Mouse (Mus musculus) testis, adult 2 months (tissue): Measurements from ENCODE around the gene Zfp503. TPM values are rescaled to one million over a fixed set of nuclear protein-coding genes. Genes with fewer than 3 reads are reported as not detected.

Source experiments
- H3K27ac ChIP-seq: fragments of 200-500 bp; 2 replicates; pipeline ENCODE4 v1.5.1; 2012; ENCODE audit warnings: low read depth, low read length; ENCODE audit not compliant: control insufficient read depth, insufficient read depth
- H3K27me3 ChIP-seq: fragments of 200-500 bp; 2 replicates; pipeline ENCODE4 v1.6.1; 2012; ENCODE audit warnings: mild to moderate bottlenecking, low read length, moderate library complexity; ENCODE audit not compliant: control insufficient read depth, insufficient read depth
- H3K36me3 ChIP-seq: fragments of 200-500 bp; 2 replicates; pipeline ENCODE4 v1.6.1; 2012; ENCODE audit warnings: mild to moderate bottlenecking, low read length; ENCODE audit not compliant: control insufficient read depth, insufficient read depth
- H3K4me1 ChIP-seq: fragments of 200-500 bp; 2 replicates; pipeline ENCODE4 v1.6.1; 2012; ENCODE audit warnings: low read length; ENCODE audit not compliant: control insufficient read depth, insufficient read depth
- H3K4me3 ChIP-seq: fragments of 200-500 bp; 2 replicates; pipeline ENCODE4 v1.5.1; 2012; ENCODE audit warnings: low read depth, mild to moderate bottlenecking, low read length, moderate library complexity, mixed read lengths; ENCODE audit not compliant: control insufficient read depth
- CTCF ChIP-seq: fragments of 200-500 bp; IDR thresholded peaks from 2 replicates; pipeline ENCODE4 v1.5.1; 2012; ENCODE audit warnings: low read depth, mild to moderate bottlenecking, inconsistent platforms, low read length, moderate library complexity; ENCODE audit not compliant: control insufficient read depth, insufficient read depth, insufficient replicate concordance
- POLR2A ChIP-seq: fragments of 200-500 bp; IDR thresholded peaks from 2 replicates; pipeline ENCODE4 v1.6.1; 2012; ENCODE audit warnings: low read depth, mild to moderate bottlenecking, inconsistent platforms, low read length, moderate library complexity; ENCODE audit not compliant: control insufficient read depth
- polyA plus RNA-seq: library from polyadenylated mRNA; depleted of rRNA; stranded (reverse); fragments of >200 nt; gene quantifications from 2 replicates; pipeline ENCODE4 v1.2.3, GENCODE M21; 2012; rRNA removed

Gene Zfp503
- polyA plus RNA-seq, 1 experiment: 0.43 TPM

GRCm38 (mm10) chr14:21952541-21952940, 36.9 kb downstream of the Zfp503 start:
- no peaks in the 10 kb centered on the region for H3K36me3 ChIP-seq
- no peaks in the 10 kb centered on the region for H3K27me3 ChIP-seq
- no peaks in the 10 kb centered on the region for H3K4me1 ChIP-seq
- H3K4me3 ChIP-seq: no peak overlapping the region
- TF ChIP-seq POLR2A: no peak
- H3K27ac ChIP-seq: no peak overlapping the region

- Histone ChIP-seq H3K36me3 (no peaks in the 10 kb centered on the region), H3K4me1 (no peaks in the 10 kb centered on the region), H3K4me3 (no peak overlapping the region), H3K27ac (no peak overlapping the region), H3K27me3 (no peaks in the 10 kb centered on the region)
- TF ChIP-seq CTCF (no peak), POLR2A (no peak)
Observed at GRCm38 (mm10) chr14:21951896-21952523, 37.4 kb downstream of the Zfp503 start.

DNA sequence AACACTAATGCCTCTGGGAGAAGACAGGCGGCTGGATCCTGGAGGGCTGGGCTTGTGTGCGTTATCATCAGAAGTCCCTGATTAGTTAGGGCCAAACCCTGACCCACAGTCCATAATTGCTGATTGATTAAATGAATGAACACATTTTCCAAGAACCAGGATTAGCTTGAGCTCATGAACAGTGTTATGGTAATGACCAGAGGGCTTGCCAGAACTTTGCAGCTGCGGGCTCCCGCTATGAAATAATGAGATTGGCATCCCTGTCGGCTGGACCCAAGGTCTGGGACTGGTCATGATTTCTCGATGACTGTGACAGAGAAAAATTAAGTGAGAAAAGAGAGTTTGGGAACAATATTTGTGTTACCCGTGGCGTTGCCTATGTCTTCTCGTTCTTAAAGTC, 44.5 kb downstream of the Zfp503 start:
- Histone ChIP-seq H3K36me3 (no peaks in the 10 kb centered on the region), H3K4me1 (no peaks in the 10 kb centered on the region), H3K27ac (no peak overlapping the region), H3K27me3 (no peaks in the 10 kb centered on the region), H3K4me3 (no peak overlapping the region)
- no peak for TF ChIP-seq POLR2A
- TF ChIP-seq CTCF: no peak

DNA sequence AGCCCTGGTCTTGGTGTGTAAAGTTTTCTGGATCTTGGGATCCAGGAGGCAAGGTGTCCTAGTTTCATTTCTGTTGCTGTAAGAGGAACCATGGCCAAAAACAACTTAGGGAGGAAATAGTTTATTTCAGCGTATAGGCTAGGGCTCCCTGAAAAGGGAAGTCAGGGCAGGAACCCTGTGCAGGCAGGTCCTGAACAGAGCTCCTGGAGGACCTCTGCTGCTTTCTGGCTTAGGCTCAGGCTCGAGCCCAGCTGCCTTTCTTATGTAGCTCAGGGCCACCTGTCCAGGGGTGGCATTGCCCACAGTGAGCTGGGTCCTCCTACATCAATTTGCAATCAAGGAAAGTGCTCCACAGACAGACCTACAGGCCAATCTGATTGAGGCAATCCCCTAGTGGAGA, 47.8 kb downstream of the Zfp503 start:
- TF ChIP-seq POLR2A (no peak), CTCF (no peak)
- Histone ChIP-seq H3K4me1 (no peaks in the 10 kb centered on the region), H3K27ac (no peak overlapping the region), H3K4me3 (no peak overlapping the region), H3K27me3 (no peaks in the 10 kb centered on the region), H3K36me3 (no peaks in the 10 kb centered on the region)

DNA sequence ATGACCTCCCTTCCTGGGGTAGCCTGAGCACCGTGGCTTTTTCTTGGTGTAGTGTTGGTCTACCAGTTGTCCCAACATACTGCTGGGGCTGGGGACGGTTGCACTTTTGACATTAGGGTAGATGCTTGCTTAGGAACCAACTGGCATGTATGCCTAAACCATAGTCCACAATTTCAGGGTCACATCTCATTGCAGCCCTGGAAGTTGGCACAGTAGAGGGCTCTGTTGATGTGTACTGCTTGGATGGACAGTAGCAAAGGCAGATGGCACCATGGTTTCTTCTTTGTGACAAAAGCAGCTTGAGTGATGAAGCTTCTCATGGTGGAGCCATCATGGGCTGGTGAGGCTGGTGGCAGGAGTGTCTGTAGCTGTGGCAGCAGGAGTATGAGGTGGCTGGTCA, 52.3 kb downstream of the Zfp503 start:
- Histone ChIP-seq H3K27me3 (no peaks in the 10 kb centered on the region), H3K4me3 (no peak overlapping the region), H3K4me1 (no peaks in the 10 kb centered on the region), H3K36me3 (no peaks in the 10 kb centered on the region), H3K27ac (no peak overlapping the region)
- no peak for TF ChIP-seq POLR2A
- no peak for TF ChIP-seq CTCF

GRCm38 (mm10) chr14:21936102-21936630, 53.2 kb downstream of the Zfp503 start:
- Histone ChIP-seq H3K36me3 (no peaks in the 10 kb centered on the region), H3K27ac (no peak overlapping the region), H3K27me3 (no peaks in the 10 kb centered on the region), H3K4me1 (no peaks in the 10 kb centered on the region), H3K4me3 (no peak overlapping the region)
- TF ChIP-seq POLR2A (no peak), CTCF (no peak)

Other genes with a start within 250 kb of the Zfp503 start
- gene Samd8, start 239.1 kb downstream of the Zfp503 start, polyA plus RNA-seq: 95.1 and 118 TPM in 2 replicates
- gene Dusp13, start 238.4 kb downstream of the Zfp503 start, polyA plus RNA-seq: 883 and 961 TPM in 2 replicates
- 402 and 429 TPM in 2 replicates for gene Vdac2, start 164.4 kb downstream of the Zfp503 start, polyA plus RNA-seq
- 5.9 and 6.4 TPM in 2 replicates for gene Comtd1, start 140.6 kb downstream of the Zfp503 start, polyA plus RNA-seq
- 1.6 and 2.1 TPM in 2 replicates for gene Lrmda, start 30.1 kb upstream of the Zfp503 start, polyA plus RNA-seq